Mouse (Mus musculus) limb, embryonic 15.5 days (tissue): ENCODE measurements around the gene Hist1h2ac. TPM values are rescaled to one million over a fixed set of nuclear protein-coding genes. Genes with fewer than 3 reads are reported as not detected.
"Not testable (repeated sequence)": the region's sequence is repeated elsewhere in the genome, so short reads cannot be mapped to it uniquely, and the experiment has no call there.

ENCODE experiments used
- ATAC-seq: fragments of 200-750 bp; cut with Nextera tagmentation; 2 replicates; pipeline ENCODE4 v1.8.0; 2017; ENCODE audit warnings: low read depth, moderate TSS enrichment; ENCODE audit not compliant: insufficient number of reproducible peaks, low FRiP score, low TSS enrichment
- H3K27ac ChIP-seq: fragments of 300-500 bp; sonication (generic); 2 replicates; pipeline ENCODE4 v1.5.1; 2015; ENCODE audit warnings: moderate library complexity, mild to moderate bottlenecking, inconsistent platforms
- H3K27me3 ChIP-seq: fragments of 300-500 bp; sonication (generic); 2 replicates; pipeline ENCODE4 v1.6.1; 2015; ENCODE audit warnings: inconsistent platforms
- H3K36me3 ChIP-seq: fragments of 300-500 bp; sonication (generic); 2 replicates; pipeline ENCODE4 v1.6.1; 2015; ENCODE audit warnings: inconsistent platforms
- H3K4me1 ChIP-seq: fragments of 300-500 bp; sonication (generic); 2 replicates; pipeline ENCODE4 v1.6.1; 2015; ENCODE audit warnings: inconsistent platforms
- H3K4me2 ChIP-seq: fragments of 300-500 bp; sonication (generic); 2 replicates; pipeline ENCODE4 v1.6.1; 2015; ENCODE audit warnings: mild to moderate bottlenecking, inconsistent platforms
- H3K4me3 ChIP-seq: fragments of 300-500 bp; sonication (generic); 2 replicates; pipeline ENCODE4 v1.5.1; 2015; ENCODE audit warnings: mild to moderate bottlenecking, inconsistent platforms
- H3K9ac ChIP-seq: fragments of 300-500 bp; sonication (generic); 2 replicates; pipeline ENCODE4 v1.6.1; 2015; ENCODE audit warnings: inconsistent platforms
- H3K9me3 ChIP-seq: fragments of 300-500 bp; sonication (generic); 2 replicates; pipeline ENCODE4 v1.6.1; 2016; ENCODE audit warnings: inconsistent platforms
- WGBS: fragments of 180-500 bp; shearing (Covaris S2); methylation state at CpG from one replicate; pipeline ENCODE4 v1.1.7; 2015; 5-methylcytosine and 5-hydroxymethylcytosine counted together
- polyA plus RNA-seq: library from polyadenylated mRNA; unstranded; fragments of >200 nt; fragmentation: Nextera tagmentation; extraction: Ambion mirVana; gene quantifications from 2 replicates; pipeline ENCODE4 v1.2.1, GENCODE M21; 2015

The Hist1h2ac gene
- 0.76 and 0.78 TPM in 2 replicates for polyA plus RNA-seq

DNA sequence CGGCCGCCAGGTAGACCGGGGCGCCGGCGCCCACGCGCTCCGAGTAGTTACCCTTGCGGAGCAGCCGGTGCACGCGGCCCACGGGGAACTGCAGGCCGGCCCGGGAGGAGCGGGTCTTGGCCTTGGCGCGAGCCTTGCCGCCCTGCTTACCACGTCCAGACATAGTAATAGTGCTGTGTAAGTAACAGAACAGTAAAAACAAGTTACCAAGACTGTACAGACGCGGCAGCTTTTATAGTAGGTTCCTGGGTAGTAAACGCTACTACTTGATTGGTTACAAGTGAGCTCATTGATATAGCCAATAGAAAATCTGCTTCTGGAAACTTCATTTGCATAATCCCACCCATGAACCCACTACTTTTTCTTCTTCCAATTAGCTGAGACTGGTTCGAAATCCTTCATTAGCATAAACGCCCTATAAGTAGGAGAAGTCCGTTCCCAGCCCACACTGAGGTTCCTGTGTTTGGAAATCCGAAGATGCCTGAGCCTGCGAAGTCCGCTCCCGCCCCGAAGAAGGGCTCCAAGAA lies at the start of gene Hist1h2ac, which contains the start of gene Hist1h2bc:
Gene Hist1h2ac, minus strand, starts transcription at position 194 of the 527 bp plus-strand sequence.
Gene Hist1h2bc, plus strand, starts transcription at position 445 of the 527 bp plus-strand sequence.
- no peaks in the 10 kb centered on the region for H3K9me3 ChIP-seq
- no peaks in the 10 kb centered on the region for H3K27me3 ChIP-seq
- no peaks in the 10 kb centered on the region for H3K36me3 ChIP-seq
- H3K4me1 ChIP-seq, result peaks cover 3% of the 10 kb centered on the region; the same call in 1 of the 2 replicates
- H3K4me3 ChIP-seq, result peak within 1 kb of the TSS; percentile 46
- H3K9ac ChIP-seq, result peak within 1 kb of the TSS; percentile 40
- H3K4me2 ChIP-seq, result peak within 1 kb of the TSS; percentile 63
- WGBS, result under 1% methylated on average over 32 of the region's 32 CpGs
- peak within 1 kb of the TSS; percentile 97 for H3K27ac ChIP-seq
- ATAC-seq, result peak; percentile 94

GRCm38 (mm10) chr13:23732156-23732804 lies 48.5 kb upstream of the Hist1h2ac start:
- H3K36me3 ChIP-seq, result no peaks in the 10 kb centered on the region
- H3K27me3 ChIP-seq, result no peaks in the 10 kb centered on the region
- ATAC-seq, result no peak
- WGBS, result 26% methylated on average over 8 of the region's 8 CpGs
- H3K9me3 ChIP-seq, result no peaks in the 10 kb centered on the region
- no peak overlapping the region for H3K9ac ChIP-seq
- H3K4me3 ChIP-seq, result no peak overlapping the region
- H3K4me2 ChIP-seq, result no peak overlapping the region
- no peaks in the 10 kb centered on the region for H3K4me1 ChIP-seq
- H3K27ac ChIP-seq, result no peak overlapping the region

- no peak overlapping the region for H3K9ac ChIP-seq
- no peak overlapping the region for H3K4me3 ChIP-seq
- H3K4me1 ChIP-seq, result no peaks in the 10 kb centered on the region
- 39% methylated on average over 8 of the region's 8 CpGs for WGBS
- no peak overlapping the region for H3K27ac ChIP-seq
- H3K36me3 ChIP-seq, result no peaks in the 10 kb centered on the region
- no peaks in the 10 kb centered on the region for H3K9me3 ChIP-seq
- no peak overlapping the region for H3K4me2 ChIP-seq
- H3K27me3 ChIP-seq, result no peaks in the 10 kb centered on the region
- ATAC-seq, result no peak
These were observed 46.7 kb upstream of the Hist1h2ac start for GRCm38 (mm10) chr13:23730479-23730878.

- H3K27ac ChIP-seq, result no peak overlapping the region
- H3K36me3 ChIP-seq, result no peaks in the 10 kb centered on the region
- no peak overlapping the region for H3K9ac ChIP-seq
- no peaks in the 10 kb centered on the region for H3K4me1 ChIP-seq
- H3K9me3 ChIP-seq, result no peaks in the 10 kb centered on the region
- no peak overlapping the region for H3K4me2 ChIP-seq
- no peaks in the 10 kb centered on the region for H3K27me3 ChIP-seq
- ATAC-seq, result no peak
- WGBS, result 94% methylated on average over 5 of the region's 5 CpGs
- no peak overlapping the region for H3K4me3 ChIP-seq
These were observed 46.0 kb upstream of the Hist1h2ac start for GRCm38 (mm10) chr13:23729706-23730105.

- Histone ChIP-seq H3K27me3 (no peaks in the 10 kb centered on the region), H3K9ac (no peak overlapping the region), H3K27ac (no peak overlapping the region), H3K4me2 (no peak overlapping the region), H3K9me3 (no peaks in the 10 kb centered on the region), H3K4me3 (no peak overlapping the region), H3K36me3 (no peaks in the 10 kb centered on the region), H3K4me1 (no peaks in the 10 kb centered on the region)
- no peak for ATAC-seq
- 87% methylated on average over 9 of the region's 9 CpGs for WGBS
These were observed 45.4 kb upstream of the Hist1h2ac start for GRCm38 (mm10) chr13:23729192-23729525.

DNA sequence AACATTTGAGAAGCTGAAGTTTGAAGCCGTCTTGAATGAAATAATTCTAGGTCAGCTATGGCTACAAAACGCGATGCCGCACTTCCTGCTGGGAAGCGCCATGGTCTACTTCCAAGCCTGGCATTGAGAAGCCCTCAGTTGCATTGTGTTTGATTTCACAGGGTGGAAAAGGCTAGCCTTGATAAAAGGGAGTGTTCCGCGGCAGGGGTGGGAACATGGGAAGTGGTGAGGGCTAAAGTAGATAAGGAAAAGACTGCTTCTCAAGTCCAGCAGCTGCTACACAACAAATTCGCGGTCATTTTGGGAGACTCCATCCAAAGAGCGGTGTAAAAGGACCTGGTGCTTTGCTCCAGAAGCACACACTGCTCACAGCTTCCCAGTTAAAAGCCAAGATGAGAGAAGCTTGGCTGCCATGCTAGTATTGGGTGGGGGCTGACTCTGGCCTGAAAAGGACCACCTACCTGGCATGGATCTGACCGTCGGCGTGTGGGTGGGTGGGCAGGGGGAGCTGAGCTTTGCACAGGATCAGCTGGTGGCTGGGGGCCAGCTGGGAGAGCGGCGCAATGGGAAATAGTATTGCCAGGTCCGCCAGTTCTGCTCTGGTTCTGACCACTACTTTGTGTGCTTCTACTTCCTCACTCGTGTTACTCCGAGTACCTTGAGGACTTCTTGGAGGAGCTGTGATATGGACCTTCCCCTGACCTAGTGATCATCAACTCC lies 44.9 kb upstream of the Hist1h2ac start:
- H3K27ac ChIP-seq, result no peak overlapping the region
- no peak overlapping the region for H3K4me2 ChIP-seq
- no peaks in the 10 kb centered on the region for H3K27me3 ChIP-seq
- 89% methylated on average over 18 of the region's 18 CpGs for WGBS
- H3K9ac ChIP-seq, result no peak overlapping the region
- no peaks in the 10 kb centered on the region for H3K9me3 ChIP-seq
- no peaks in the 10 kb centered on the region for H3K36me3 ChIP-seq
- no peak for ATAC-seq
- no peak overlapping the region for H3K4me3 ChIP-seq
- H3K4me1 ChIP-seq, result no peaks in the 10 kb centered on the region

DNA sequence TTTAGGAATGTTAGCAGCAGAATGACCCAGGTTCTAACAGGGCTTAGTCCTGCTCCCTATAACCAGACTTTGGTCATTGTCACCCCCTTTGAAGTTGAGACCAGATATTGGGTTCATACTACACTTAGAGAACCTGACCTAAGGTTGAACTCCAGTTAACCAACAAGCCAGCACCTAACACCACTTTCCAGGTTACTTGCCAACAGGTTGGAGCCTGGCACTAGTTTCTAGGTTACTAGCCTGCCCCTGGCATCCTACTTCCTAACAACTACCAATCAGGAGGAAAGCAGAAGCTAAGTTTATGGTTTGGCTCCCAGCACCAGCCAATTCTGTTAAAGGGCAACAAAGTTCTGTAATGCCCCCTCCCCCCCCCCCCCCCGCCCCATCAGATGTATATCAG lies 41.5 kb upstream of the Hist1h2ac start:
- WGBS, result no CpG with 5 or more reads among the region's 1 CpGs
- no peak for ATAC-seq
- H3K4me3 ChIP-seq, result no peak overlapping the region

GRCm38 (mm10) chr13:23724239-23724638 lies 40.5 kb upstream of the Hist1h2ac start:
- no peak overlapping the region for H3K27ac ChIP-seq
- 88% methylated on average over 4 of the region's 4 CpGs for WGBS
- no peak overlapping the region for H3K9ac ChIP-seq
- H3K36me3 ChIP-seq, result no peaks in the 10 kb centered on the region
- H3K9me3 ChIP-seq, result no peaks in the 10 kb centered on the region
- H3K4me1 ChIP-seq, result no peaks in the 10 kb centered on the region
- H3K4me2 ChIP-seq, result no peak overlapping the region
- H3K4me3 ChIP-seq, result no peak overlapping the region
- no peaks in the 10 kb centered on the region for H3K27me3 ChIP-seq
- ATAC-seq, result no peak

More for the DNA sequence above, 41.5 kb upstream of the Hist1h2ac start:
- Histone ChIP-seq H3K27ac (no peak overlapping the region), H3K9ac (no peak overlapping the region), H3K4me1 (no peaks in the 10 kb centered on the region), H3K4me2 (no peak overlapping the region), H3K9me3 (no peaks in the 10 kb centered on the region), H3K36me3 (no peaks in the 10 kb centered on the region), H3K27me3 (no peaks in the 10 kb centered on the region)

DNA sequence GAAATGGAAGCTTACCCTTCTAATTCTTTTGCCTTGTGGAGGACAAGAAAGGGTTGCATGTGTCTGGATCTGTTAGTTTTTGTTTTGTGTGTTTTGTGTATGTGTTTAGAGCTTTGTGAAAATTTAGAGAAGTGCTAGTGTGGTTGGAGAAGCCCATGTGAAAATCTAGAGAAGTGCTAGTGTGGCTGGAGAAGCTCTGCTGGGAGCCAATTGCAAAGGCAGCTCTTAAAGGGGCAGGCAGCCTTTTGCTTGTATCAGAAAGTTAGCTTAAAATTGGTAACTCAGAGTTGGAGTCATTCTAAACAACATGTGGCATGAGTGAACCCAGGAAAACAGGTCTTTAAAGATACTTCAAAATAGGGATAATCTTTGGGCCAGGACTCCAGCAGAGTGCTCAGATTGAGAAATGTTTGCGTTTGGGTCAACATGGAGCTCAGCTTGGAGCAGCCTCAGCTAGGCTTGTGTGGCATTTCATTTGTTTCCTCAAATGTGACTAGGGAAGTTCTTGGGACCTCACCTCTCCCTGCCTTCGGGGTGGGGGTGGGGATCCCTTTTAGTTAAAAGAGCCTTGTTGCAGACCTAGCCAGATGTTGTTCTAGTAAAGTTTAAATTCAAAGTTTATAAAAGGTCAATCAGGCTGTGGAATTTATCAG lies 34.0 kb upstream of the Hist1h2ac start:
- not testable (repeated sequence) for H3K27ac ChIP-seq, H3K4me3 ChIP-seq, H3K9ac ChIP-seq, H3K4me1 ChIP-seq, H3K4me2 ChIP-seq, H3K27me3 ChIP-seq, H3K36me3 ChIP-seq, ATAC-seq, H3K9me3 ChIP-seq
- 11% methylated on average over 2 of the region's 2 CpGs for WGBS

DNA sequence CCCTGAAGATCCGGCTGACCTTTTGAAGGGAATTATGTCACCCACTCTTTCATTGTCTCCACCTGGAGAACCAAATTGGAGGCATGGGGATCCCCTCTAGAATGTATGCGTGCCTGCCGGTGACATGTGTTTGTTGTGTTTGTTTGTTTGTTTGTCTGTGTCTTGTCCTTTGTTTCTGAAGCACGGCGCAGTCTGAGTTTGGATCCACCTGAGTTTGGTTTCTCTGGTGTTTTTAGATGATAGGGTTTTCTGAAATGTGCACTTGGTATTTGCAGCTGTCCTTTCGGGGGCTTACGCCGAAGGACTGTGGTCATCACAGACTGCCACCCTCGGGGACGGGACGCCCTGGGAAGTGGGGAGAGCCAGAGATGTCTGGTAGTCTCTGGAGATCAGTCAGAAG lies 33.4 kb upstream of the Hist1h2ac start:
- ATAC-seq, result no peak
- Histone ChIP-seq H3K9ac (no peak overlapping the region), H3K9me3 (no peaks in the 10 kb centered on the region), H3K36me3 (no peaks in the 10 kb centered on the region), H3K27me3 (no peaks in the 10 kb centered on the region), H3K4me2 (no peak overlapping the region), H3K27ac (no peak overlapping the region), H3K4me3 (no peak overlapping the region), H3K4me1 (no peaks in the 10 kb centered on the region)
- WGBS, result 52% methylated on average over 11 of the region's 11 CpGs

GRCm38 (mm10) chr13:23716261-23717042 lies 32.7 kb upstream of the Hist1h2ac start:
- no peak overlapping the region for H3K9ac ChIP-seq
- H3K9me3 ChIP-seq, result no peaks in the 10 kb centered on the region
- no peak overlapping the region for H3K4me3 ChIP-seq
- H3K36me3 ChIP-seq, result no peaks in the 10 kb centered on the region
- no peak overlapping the region for H3K4me2 ChIP-seq
- no peak for ATAC-seq
- no peak overlapping the region for H3K27ac ChIP-seq
- no peaks in the 10 kb centered on the region for H3K4me1 ChIP-seq
- no peaks in the 10 kb centered on the region for H3K27me3 ChIP-seq
- WGBS, result 88% methylated on average over 5 of the region's 5 CpGs
